Mouse (Mus musculus): ENCODE results near the gene Zfp972. TPM values are rescaled to one million over a fixed set of nuclear protein-coding genes. Genes with fewer than 3 reads are reported as not detected.
"Not testable (repeated sequence)": the region's sequence is repeated elsewhere in the genome, so short reads cannot be mapped to it uniquely, and the experiment has no call there.

The Zfp972 gene
- polyA plus RNA-seq (2015; fragmentation: Nextera tagmentation; extraction: Ambion mirVana) = 0.75 and 2.4 TPM in 2 replicates

DNA sequence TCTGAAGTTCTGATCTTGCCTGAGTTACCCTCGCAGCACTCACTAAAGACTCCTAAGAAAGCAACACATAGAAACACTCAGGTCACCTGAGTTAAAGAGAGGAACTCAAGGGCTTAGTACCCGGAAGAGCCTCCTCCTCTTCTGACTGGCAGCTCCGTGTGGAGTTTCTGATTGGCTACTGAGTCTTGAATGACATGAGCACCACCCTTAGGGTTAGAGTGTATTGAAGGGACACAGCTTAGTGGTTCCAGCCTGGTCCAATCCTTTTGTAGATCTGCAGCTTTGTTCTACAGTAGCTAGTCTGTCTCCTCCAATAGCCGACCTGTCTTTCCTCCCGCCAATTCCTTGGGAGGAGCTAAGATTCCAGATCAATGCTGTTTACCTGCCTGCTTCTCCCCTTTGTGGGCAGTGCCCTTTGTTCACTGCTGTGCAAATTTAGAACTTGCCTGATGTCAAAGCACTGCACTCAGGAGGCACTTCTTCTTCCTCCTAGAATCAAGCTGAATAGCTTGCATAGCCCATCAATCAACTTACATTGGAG, at the start of gene Zfp972:
Gene Zfp972 (minus strand): TSS at position 51 of the 541 bp plus-strand sequence.
- WGBS = 59% methylated on average over 3 of the region's 5 CpGs
- H3K27ac ChIP-seq (ENCODE audit: low read length); H3K4me1 ChIP-seq (ENCODE audit: control insufficient read depth, insufficient read depth, low read length); H3K9ac ChIP-seq (ENCODE audit: low read length); H3K36me3 ChIP-seq (ENCODE audit: control insufficient read depth, insufficient read depth, low read length); H3K9me3 ChIP-seq (replicated peaks; ENCODE audit: control insufficient read depth, low read length); H3K4me2 ChIP-seq (ENCODE audit: low read depth, low read length); H3K27me3 ChIP-seq (ENCODE audit: control insufficient read depth, insufficient read depth, low read length); ATAC-seq (ENCODE audit: insufficient read depth, low FRiP score): not testable (repeated sequence)
- peak within 1 kb of the TSS; percentile 31 for H3K4me3 ChIP-seq (replicated peaks; ENCODE audit: low read length)

DNA sequence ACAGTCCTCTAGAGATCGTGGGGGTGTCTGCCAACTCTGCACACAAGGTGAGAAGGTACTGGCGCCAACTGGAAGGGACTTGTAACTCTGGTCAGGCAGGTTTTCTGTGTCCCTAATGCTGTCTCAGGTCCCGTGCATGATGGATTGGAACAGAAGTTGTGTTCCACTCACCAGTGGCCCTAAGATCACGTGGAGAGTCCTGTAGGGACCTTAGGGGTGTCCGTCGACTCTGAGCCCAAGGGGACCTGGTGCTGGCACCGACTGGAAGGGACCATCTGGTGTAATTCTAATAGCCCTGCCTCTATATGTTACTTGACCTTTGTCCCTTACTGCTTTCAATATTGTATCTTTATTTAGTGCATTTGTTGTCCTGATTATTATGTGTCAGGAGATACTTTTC, 49.4 kb upstream of the Zfp972 start:
- H3K27me3 ChIP-seq (ENCODE audit: control insufficient read depth, insufficient read depth, low read length); H3K4me3 ChIP-seq (replicated peaks; ENCODE audit: low read length); H3K27ac ChIP-seq (ENCODE audit: low read length); ATAC-seq (ENCODE audit: insufficient read depth, low FRiP score); H3K36me3 ChIP-seq (ENCODE audit: control insufficient read depth, insufficient read depth, low read length); H3K9ac ChIP-seq (ENCODE audit: low read length); H3K9me3 ChIP-seq (replicated peaks; ENCODE audit: control insufficient read depth, low read length); H3K4me1 ChIP-seq (ENCODE audit: control insufficient read depth, insufficient read depth, low read length); H3K4me2 ChIP-seq (ENCODE audit: low read depth, low read length): not testable (repeated sequence)
- WGBS = 77% methylated on average over 7 of the region's 7 CpGs

DNA sequence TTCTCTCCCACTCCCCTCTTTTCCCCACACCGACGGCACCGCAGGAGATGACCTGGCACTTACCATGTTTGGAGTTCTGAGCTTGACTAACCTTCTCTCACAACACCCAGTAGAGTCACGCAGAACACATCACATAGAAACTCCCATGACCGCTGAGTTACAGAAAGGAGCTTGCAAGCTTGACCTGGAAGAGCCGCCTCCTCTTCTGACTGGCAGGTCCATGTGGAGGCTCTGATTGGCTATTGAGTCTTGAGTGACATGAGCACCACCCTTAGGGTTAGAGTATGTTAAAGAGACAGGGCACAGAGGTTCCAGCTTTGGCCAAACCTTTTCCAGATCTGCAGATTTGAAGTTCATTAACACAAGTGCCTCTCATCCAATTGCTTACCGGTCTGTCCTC, 31.7 kb upstream of the Zfp972 start, which contains the start of gene Gm14326:
Gene Gm14326 (minus strand): TSS at position 153 of the 400 bp plus-strand sequence.
- not testable (repeated sequence) for ATAC-seq (ENCODE audit: insufficient read depth, low FRiP score); H3K36me3 ChIP-seq (ENCODE audit: control insufficient read depth, insufficient read depth, low read length); H3K4me1 ChIP-seq (ENCODE audit: control insufficient read depth, insufficient read depth, low read length); H3K27ac ChIP-seq (ENCODE audit: low read length); H3K9me3 ChIP-seq (replicated peaks; ENCODE audit: control insufficient read depth, low read length); H3K27me3 ChIP-seq (ENCODE audit: control insufficient read depth, insufficient read depth, low read length)
- Histone ChIP-seq H3K4me2 (ENCODE audit: low read depth, low read length) (peak within 1 kb of the TSS; percentile 39; the same call in 1 of the 2 replicates), H3K4me3 (replicated peaks; ENCODE audit: low read length) (peak within 1 kb of the TSS; percentile 47), H3K9ac (ENCODE audit: low read length) (peak within 1 kb of the TSS; percentile 66)
- 0% methylated on average over 4 of the region's 7 CpGs for WGBS

DNA sequence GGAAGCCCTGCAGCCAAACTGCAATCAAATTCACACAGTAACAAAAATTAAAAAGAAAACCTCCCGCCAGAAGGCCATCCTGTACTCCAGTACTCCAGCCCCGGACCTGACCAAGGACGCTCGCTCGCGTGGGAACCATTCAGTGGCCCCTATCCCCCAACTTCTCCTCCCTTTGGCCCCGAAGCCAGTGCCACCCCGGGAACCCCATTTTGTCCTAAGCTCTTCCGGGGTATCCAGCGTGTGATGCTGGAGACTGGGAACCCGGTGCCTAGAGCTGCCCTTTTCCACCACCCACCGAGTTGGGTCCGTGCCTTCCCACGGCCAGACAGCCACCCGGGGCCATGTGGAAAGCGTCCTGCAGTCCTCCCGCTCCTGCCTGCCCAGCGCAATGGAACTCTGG, 31.3 kb upstream of the Zfp972 start:
- ATAC-seq (ENCODE audit: insufficient read depth, low FRiP score) = not testable (repeated sequence)

DNA sequence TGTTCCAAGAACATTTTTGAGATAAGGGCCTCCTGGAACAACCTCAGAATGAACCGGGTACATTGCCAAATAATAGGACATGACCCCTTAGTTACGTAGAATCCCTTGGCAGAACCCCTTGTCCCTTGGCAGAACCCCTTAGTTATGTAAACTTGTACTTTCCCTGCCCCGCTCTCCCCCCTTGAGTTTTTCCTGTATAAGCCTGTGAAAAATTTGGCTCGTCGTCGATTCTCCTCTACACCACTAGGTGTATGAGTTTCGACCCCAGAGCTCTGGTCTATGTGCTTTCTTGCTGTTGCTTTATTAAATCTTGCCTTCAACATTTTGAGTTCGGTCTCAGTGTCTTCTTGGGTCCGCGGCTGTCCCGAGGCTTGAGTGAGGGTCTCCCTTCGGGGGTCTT, 22.1 kb downstream of the Zfp972 start:
- no CpG with 5 or more reads among the region's 12 CpGs for WGBS
- not testable (repeated sequence) for H3K27ac ChIP-seq (ENCODE audit: low read length); H3K36me3 ChIP-seq (ENCODE audit: control insufficient read depth, insufficient read depth, low read length); H3K27me3 ChIP-seq (ENCODE audit: control insufficient read depth, insufficient read depth, low read length); H3K9ac ChIP-seq (ENCODE audit: low read length); H3K4me1 ChIP-seq (ENCODE audit: control insufficient read depth, insufficient read depth, low read length); ATAC-seq (ENCODE audit: insufficient read depth, low FRiP score); H3K9me3 ChIP-seq (replicated peaks; ENCODE audit: control insufficient read depth, low read length); H3K4me3 ChIP-seq (replicated peaks; ENCODE audit: low read length); H3K4me2 ChIP-seq (ENCODE audit: low read depth, low read length)

More for the DNA sequence above, 31.3 kb upstream of the Zfp972 start:
- Histone ChIP-seq H3K4me2 (ENCODE audit: low read depth, low read length) (peak overlapping the region; percentile 39; the same call in 1 of the 2 replicates), H3K4me3 (replicated peaks; ENCODE audit: low read length) (peak overlapping the region; percentile 47), H3K9ac (ENCODE audit: low read length) (peak overlapping the region; percentile 66)
- under 1% methylated on average over 17 of the region's 18 CpGs for WGBS
- not testable (repeated sequence) for H3K27me3 ChIP-seq (ENCODE audit: control insufficient read depth, insufficient read depth, low read length); H3K27ac ChIP-seq (ENCODE audit: low read length); H3K36me3 ChIP-seq (ENCODE audit: control insufficient read depth, insufficient read depth, low read length); H3K9me3 ChIP-seq (replicated peaks; ENCODE audit: control insufficient read depth, low read length); H3K4me1 ChIP-seq (ENCODE audit: control insufficient read depth, insufficient read depth, low read length)

DNA sequence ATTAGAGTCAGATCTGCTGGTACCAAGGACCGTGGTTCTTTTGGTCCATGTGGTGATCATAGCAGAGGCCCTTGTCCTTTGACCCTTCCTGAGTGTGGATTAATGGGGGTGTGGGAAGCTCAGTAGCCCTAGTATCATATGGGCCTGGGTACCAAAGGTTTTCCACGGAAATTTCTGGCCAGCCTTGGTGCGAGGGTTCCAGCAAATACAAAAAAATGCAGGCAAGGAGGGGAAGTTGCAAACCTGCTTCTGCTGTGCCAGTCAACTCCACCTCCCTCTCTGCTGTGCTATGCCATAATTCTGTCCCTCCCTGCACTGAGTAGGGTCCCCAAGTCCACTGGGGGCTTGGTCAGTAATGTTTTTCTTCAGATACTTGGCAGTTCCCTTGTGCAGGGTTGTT, 27.2 kb downstream of the Zfp972 start:
- not testable (repeated sequence) for ATAC-seq (ENCODE audit: insufficient read depth, low FRiP score)

DNA sequence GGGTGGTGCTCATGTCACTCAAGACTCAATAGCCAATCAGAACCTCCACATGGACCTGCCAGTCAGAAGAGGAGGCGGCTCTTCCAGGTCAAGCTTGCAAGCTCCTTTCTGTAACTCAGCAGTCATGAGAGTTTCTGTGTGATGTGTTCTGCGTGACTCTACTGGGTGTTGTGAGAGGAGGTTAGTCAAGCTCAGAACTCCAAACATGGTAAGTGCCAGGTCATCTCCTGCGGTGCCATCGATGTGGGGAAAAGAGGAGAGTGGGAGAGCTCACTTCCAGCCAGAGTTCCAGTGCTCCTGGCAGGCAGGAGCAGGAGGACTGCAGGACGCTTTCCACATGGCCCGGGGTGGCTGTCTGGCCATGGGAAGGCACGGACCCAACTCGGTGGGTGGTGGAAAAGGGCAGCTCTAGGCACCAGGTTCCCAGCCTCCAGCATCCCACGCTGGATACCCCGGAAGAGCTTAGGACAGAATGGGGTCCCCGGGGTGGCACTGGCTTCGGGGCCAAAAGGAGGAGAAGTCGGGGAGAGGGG, 28.3 kb downstream of the Zfp972 start, which contains the start of gene Gm14327:
Gene Gm14327 (plus strand): TSS at position 51 of the 533 bp plus-strand sequence.
- H3K4me3 ChIP-seq (replicated peaks; ENCODE audit: low read length) = peak within 1 kb of the TSS; percentile 13; the same call in 1 of the 2 replicates

More for the DNA sequence above, 27.2 kb downstream of the Zfp972 start:
- not testable (repeated sequence) for H3K27me3 ChIP-seq (ENCODE audit: control insufficient read depth, insufficient read depth, low read length); H3K9ac ChIP-seq (ENCODE audit: low read length); H3K4me2 ChIP-seq (ENCODE audit: low read depth, low read length); H3K4me1 ChIP-seq (ENCODE audit: control insufficient read depth, insufficient read depth, low read length); H3K9me3 ChIP-seq (replicated peaks; ENCODE audit: control insufficient read depth, low read length); H3K27ac ChIP-seq (ENCODE audit: low read length); H3K36me3 ChIP-seq (ENCODE audit: control insufficient read depth, insufficient read depth, low read length); H3K4me3 ChIP-seq (replicated peaks; ENCODE audit: low read length)
- WGBS = 82% methylated on average over 2 of the region's 3 CpGs

DNA sequence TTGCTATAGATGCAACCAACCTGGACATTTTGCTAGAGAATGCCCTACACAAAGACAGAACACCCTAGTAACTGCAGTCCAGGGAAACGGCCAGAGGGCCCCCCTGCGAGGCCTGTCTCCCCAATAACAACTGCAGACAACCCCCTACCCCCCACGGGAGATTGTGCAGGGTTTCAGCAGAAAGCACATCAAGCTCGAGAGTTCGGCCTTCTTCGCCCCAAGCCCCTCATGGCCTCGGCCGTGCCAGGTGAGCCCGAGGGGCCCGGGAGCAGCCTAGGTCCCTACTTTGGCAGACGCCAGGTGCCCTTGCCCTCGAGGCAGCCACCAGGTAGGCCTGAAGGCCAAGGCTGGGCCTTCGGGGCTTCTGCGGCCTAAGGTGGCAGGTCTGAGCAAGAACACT, 37.7 kb downstream of the Zfp972 start:
- not testable (repeated sequence) for H3K4me3 ChIP-seq (replicated peaks; ENCODE audit: low read length); H3K27me3 ChIP-seq (ENCODE audit: control insufficient read depth, insufficient read depth, low read length); H3K36me3 ChIP-seq (ENCODE audit: control insufficient read depth, insufficient read depth, low read length); H3K4me2 ChIP-seq (ENCODE audit: low read depth, low read length); H3K9me3 ChIP-seq (replicated peaks; ENCODE audit: control insufficient read depth, low read length); H3K27ac ChIP-seq (ENCODE audit: low read length); ATAC-seq (ENCODE audit: insufficient read depth, low FRiP score); H3K4me1 ChIP-seq (ENCODE audit: control insufficient read depth, insufficient read depth, low read length); H3K9ac ChIP-seq (ENCODE audit: low read length)
- WGBS = 93% methylated on average over 14 of the region's 14 CpGs

More for the DNA sequence above, 28.3 kb downstream of the Zfp972 start, which contains the start of gene Gm14327:
- not testable (repeated sequence) for H3K27ac ChIP-seq (ENCODE audit: low read length); H3K4me2 ChIP-seq (ENCODE audit: low read depth, low read length); ATAC-seq (ENCODE audit: insufficient read depth, low FRiP score); H3K4me1 ChIP-seq (ENCODE audit: control insufficient read depth, insufficient read depth, low read length); H3K36me3 ChIP-seq (ENCODE audit: control insufficient read depth, insufficient read depth, low read length); H3K9ac ChIP-seq (ENCODE audit: low read length); H3K27me3 ChIP-seq (ENCODE audit: control insufficient read depth, insufficient read depth, low read length); H3K9me3 ChIP-seq (replicated peaks; ENCODE audit: control insufficient read depth, low read length)
- WGBS = 41% methylated on average over 8 of the region's 13 CpGs

DNA sequence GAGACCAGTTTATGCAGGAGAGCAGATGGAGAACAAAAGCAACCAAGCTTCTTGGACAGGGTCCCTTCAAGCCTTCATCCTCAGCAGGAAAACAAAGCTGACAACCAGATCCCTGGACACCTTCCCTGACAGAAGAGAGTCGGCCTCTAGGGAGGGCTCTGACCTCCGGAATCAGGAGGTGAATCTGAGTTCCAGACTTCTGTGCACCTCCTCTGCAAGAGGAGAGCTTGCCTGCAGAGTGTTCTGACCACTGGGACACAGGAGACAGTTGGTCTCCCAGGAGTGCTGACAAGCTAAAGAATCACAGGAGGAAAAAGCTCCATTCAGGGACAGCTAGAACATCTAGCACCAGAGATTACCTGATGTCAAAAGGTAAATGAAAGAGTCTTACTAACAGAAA, 63.2 kb downstream of the Zfp972 start:
- not testable (repeated sequence) for H3K4me2 ChIP-seq (ENCODE audit: low read depth, low read length); H3K36me3 ChIP-seq (ENCODE audit: control insufficient read depth, insufficient read depth, low read length); H3K4me3 ChIP-seq (replicated peaks; ENCODE audit: low read length); H3K27me3 ChIP-seq (ENCODE audit: control insufficient read depth, insufficient read depth, low read length); H3K4me1 ChIP-seq (ENCODE audit: control insufficient read depth, insufficient read depth, low read length); ATAC-seq (ENCODE audit: insufficient read depth, low FRiP score); H3K9ac ChIP-seq (ENCODE audit: low read length); H3K27ac ChIP-seq (ENCODE audit: low read length); H3K9me3 ChIP-seq (replicated peaks; ENCODE audit: control insufficient read depth, low read length)
- 86% methylated on average over 2 of the region's 2 CpGs for WGBS

All from stomach, embryonic 16.5 days (tissue).